Mouse (Mus musculus) cerebellum, postnatal 10 days (tissue): ENCODE data around the gene Pinlyp.

Experiments
- DNase-seq, 2 experiments: peaks; one replicate each; pipeline ENCODE4 v3.0.0; 2021; ENCODE audit warnings: mixed read lengths in 2 of 2

The Pinlyp gene

DNA sequence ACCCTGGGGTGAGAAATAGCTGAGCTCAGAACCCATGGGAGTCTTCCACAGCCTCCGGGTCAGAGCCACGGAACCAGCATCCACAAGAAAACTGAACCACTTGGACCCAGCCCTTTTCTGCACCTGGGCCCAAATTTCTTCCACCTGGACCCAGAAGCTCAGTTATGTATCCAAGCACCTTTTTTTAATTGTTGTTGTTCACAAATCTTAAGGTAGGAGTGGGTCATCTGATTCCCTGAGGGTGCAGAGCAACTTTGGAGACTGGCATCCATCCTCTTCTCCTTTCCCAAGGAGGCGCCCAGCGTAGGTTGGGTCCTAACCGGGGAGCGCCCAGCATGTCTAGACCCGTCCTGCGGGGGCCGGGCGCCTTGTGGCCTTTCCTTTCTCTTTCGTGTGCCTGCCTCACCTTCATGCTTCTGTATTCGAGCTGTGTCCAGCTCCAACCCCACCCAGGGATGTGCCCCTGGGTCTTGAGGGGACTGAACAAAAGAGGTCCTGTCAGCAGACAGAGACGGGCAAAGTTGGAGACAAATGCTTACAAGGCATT is at the start of gene Pinlyp, which contains the start of gene Xrcc1:
Pinlyp (minus strand) TSS at position 51 of the 547 bp plus-strand sequence.
Xrcc1 (plus strand) TSS at position 222 of the 547 bp plus-strand sequence.
- DNase-seq, result peak in 1 of 2 experiments; percentile 33

DNA sequence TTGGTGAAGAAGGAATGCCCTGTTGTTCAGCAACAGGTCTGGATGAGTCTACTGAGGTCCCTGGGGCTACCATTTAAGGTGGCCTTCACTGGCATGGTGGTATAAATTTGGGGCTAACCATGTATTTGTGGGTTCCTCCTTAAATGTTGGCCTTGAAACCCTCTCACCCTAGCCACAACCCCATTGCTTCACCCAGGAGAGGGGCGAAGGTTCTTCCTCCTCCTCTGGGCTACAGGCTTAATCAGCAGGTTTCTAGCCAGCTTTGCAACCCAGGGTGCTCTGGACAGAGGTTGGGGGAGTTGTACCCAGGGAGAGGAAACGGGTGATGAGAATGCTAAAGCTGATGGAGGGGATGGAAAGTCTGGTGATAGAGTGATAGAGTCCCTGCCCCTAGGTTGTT is 49.5 kb upstream of the Pinlyp start:
- no peak for DNase-seq

- DNase-seq, result no peak
Measured at GRCm38 (mm10) chr7:24594309-24594803, 48.4 kb upstream of the Pinlyp start.

DNA sequence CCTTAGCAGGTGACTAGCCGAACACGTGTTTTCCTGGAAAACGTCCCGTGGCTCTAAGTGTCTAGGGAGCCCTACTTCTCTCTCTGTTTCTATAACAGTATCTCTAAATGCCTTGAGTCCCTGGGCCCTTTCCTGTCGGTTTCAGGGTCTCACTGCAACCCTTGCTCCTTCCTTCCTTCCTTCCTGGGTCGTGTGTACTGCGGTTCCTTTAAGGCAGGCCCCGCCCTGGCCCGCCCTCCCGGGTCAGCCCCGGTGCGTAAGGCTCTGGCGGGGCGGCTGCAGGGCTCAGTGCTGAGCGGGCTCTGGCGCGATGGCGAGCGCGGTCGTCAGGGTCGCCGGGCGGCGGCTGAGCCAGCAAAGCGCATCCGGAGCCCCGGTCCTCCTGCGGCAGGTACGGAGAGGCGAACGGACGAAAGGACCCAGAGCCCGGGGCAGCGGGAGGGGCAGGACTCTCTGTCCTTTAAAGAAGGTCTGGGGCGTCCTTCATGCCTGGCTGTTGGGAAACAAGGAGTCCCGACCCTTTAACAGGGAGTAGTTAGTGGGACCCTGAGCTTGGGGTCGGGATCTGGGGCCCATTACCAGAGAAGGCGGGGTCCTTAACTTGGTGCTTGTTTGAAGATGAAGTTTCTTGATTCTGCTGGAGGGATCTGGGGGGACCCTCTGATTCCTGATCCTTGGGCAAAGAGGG is 47.8 kb upstream of the Pinlyp start:
- peak; percentile 81 to 87 for DNase-seq

GRCm38 (mm10) chr7:24592781-24593180 is 46.9 kb upstream of the Pinlyp start:
- DNase-seq, result no peak

- no peak for DNase-seq
Measured at GRCm38 (mm10) chr7:24592163-24592562, 46.2 kb upstream of the Pinlyp start.

- DNase-seq, result no peak
Measured at GRCm38 (mm10) chr7:24591735-24592134, 45.8 kb upstream of the Pinlyp start.

DNA sequence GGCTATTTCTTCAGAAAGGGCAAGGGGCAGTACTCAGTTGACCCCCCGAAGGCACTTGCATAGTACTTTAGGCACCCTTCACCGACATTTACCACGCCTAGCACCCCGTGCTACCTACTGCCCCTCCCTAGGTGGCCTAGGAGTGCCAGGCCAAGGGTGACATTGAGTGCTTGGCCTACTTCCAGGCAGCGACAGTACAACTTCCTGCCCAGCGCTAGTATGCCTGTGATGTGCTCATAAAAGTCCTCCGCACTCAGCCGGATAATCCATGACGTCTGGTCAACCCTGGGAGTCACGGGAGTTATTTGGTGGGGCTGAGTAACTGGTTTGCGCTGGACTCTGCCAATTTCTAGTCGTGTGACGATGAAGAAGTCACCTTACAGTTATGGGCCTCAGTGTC is 42.4 kb upstream of the Pinlyp start:
- DNase-seq, result peak in 1 of 2 experiments; percentile 20

GRCm38 (mm10) chr7:24587330-24588105 is 41.6 kb upstream of the Pinlyp start, which contains the start of the genes Ethe1 and Zfp575:
TSS of gene Ethe1 (plus strand) at chr7:24587543.
TSS of gene Zfp575 (minus strand) at chr7:24587641.
- peak; percentile 87 to 92 for DNase-seq

GRCm38 (mm10) chr7:24586828-24587227 is 40.9 kb upstream of the Pinlyp start:
- DNase-seq, result peak; percentile 42 to 43

- DNase-seq, result peak in 1 of 2 experiments; percentile 17
Measured at GRCm38 (mm10) chr7:24585995-24586394, 40.1 kb upstream of the Pinlyp start.

DNA sequence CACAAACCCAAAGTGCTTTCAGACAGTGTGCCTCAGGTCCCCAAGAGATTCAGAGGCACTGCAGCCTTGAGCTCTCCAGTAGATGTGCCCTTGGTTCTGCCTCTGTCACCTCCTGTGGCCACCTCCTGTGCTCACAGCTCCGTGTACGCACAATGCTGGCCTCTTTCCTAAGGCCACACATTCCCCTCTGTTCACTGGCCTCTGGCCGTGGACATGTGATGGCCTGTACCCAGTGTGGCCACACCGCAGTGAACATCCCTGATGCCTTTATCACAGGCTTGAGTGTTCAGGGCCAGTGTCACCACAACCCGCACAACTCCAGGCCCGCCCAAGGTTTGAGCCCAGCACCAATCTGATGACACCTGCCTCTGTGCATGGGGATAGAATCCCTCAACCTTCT is 39.0 kb upstream of the Pinlyp start:
- peak in 1 of 2 experiments; percentile 10 for DNase-seq

DNA sequence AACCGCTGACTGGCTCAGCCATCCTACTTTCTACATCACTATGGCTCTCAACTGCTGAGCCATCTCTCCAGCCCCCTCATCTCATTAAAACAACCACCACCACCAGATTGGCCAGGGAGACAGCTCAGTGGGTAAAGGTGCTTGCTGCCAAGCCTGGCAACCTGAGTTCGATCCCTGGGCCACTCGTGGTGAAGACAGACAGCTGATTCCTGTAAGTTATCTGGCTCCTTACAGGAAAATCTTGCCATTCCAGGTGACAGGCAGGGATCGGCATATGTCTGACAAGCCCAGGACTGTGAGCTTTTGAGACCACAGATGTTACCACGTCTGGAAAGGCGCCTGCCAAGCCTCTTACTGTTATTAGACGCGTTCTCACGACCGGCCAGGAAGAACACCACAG is 31.9 kb upstream of the Pinlyp start:
- peak in 1 of 2 experiments; percentile 16 for DNase-seq

- DNase-seq, result peak in 1 of 2 experiments; percentile 25
Measured at GRCm38 (mm10) chr7:24574224-24574796, 28.4 kb upstream of the Pinlyp start.

DNA sequence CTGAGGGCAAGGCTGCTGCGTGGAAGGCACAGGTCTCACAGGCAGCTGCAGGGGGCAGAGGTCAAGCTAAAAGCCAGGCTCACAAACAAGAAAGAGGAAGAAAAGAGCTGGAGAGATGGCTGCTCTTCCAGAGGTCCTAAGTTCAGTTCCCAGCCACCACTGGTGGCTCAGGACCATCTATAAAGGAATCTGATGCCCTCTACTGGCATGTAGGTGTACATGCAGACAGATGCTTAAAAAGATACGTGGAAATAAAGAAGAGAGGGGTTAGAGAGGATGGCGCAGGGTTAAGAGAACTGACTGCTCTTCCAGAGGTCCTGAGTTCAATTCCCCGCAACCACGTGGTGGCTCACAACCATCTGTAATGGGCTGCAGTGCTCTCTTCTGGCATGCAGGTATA is 26.5 kb upstream of the Pinlyp start:
- DNase-seq, result no peak

DNA sequence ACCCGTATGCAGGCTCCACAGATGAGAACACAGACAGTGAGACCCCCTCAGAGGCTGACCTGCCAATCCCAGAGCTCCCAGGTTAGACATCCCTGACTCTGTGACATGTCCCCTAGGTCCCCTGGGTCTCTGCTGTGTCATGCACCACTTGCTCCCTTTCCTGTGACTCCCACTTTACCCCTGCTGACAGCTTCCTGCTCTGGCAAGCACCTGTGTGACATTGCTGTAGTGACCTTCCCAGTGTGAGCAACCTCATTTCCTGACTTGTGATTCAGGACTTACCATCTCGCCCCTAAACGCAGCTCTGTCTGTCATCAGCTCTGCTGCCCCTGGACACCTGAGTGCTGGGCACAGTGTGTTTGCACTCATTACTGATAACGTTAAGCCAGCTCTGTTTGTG is 25.2 kb upstream of the Pinlyp start:
- no peak for DNase-seq

GRCm38 (mm10) chr7:24568512-24568911 is 22.6 kb upstream of the Pinlyp start:
- no peak for DNase-seq

DNA sequence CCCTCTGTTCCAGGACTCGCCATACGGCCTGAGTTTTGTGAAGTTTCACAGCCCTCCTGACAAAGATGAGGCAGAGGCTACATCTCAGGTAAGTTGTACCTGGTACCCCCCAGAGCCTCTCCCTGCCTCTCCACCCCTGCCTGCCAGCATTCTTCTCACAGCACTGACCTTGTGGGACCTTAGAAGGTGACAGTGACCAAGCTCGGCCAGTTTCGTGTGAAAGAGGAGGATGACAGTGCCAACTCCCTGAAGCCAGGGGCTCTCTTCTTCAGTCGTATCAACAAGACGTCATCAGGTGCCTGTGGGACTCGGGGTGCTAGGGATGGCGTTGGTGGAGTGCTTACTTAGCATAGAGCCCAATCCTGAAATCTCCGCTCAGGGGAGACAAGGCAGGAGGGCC is 20.3 kb upstream of the Pinlyp start:
- no peak for DNase-seq

DNA sequence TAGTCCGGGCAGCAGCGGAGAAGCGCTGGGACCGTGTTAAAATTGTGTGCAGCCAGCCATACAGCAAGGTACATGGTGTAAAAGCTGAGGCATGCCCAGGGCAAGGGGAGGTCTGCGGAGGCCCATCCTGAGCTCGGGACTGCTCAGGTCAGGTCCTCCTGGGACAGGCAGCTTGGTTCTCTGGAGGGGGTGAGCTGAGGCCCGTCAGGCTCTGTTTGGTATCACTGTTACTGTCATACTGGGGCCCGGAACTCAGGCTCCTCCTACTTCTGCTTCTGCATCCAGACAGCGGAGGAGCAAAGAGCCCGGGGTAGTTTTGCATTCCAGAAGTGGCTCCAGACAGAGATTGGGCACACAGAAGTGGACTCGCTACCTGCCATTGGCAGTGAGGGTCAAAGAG is 19.7 kb upstream of the Pinlyp start:
- no peak for DNase-seq

DNA sequence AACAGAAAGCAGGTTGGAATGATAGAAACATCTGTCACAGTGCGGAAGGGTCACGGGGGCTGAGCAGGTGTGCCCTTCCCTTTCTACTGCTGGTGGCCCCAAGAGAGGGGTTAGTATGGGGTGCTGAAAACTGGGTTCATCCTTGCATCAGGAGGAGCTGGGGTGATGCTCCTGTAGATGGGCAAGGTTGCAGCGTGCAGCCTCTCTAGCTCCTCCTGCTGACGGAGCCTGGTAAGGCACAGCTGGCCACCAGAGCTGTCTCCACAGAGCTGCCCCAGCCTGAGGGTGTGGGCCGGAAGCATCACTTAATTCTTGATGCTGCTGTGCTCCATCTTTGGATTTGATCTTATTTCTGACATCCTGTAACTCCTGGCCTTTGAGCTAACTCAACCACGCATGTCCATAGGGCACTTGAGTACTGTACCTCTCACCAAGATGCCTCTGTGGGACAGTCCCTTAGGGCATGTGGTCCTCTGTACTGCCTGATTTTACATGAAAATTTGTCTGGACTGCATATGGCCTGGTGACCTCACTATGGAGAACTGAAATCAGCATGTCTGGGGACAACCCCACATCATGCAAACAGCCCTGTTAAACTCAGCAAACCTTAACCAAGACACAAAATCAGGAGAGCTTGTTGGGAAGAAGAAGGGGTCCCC is 18.8 kb upstream of the Pinlyp start:
- peak; percentile 86 to 89 for DNase-seq

- no peak for DNase-seq
Measured at GRCm38 (mm10) chr7:24563837-24564206, 17.9 kb upstream of the Pinlyp start.

- DNase-seq, result no peak
Measured at GRCm38 (mm10) chr7:24563191-24563836, 17.4 kb upstream of the Pinlyp start.
